In the genomic region with DNA sequence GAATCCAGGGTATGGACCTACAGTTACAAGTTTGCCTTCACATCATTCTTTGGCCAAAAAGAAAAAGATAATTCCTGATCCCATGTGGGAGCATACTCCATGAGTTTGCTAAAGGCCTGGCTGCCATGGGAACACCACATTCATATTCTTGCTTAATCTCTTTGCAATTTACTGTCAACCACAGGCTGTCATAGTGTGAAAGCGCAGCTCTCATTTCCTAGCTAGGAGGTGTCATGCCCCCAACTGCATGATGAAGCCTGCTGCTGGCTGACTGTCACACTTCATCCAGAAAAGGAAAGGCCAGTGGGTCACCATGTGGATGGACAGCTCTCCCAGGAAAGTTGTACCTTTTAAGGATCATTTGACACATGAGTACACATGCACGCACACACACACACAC, we compare ENCODE assay signal across 18 mouse cellular contexts. TPM values are rescaled to one million over a fixed set of nuclear protein-coding genes. Genes with fewer than 3 reads are reported as not detected.
A peak's percentile ranks its signal among the peaks of the same experiment; 100 is the strongest.
DNase-seq lines count a peak whose midpoint lies in the region; ATAC-seq and TF ChIP-seq lines count a peak whose summit lies in the region.
"Had no signal": no experiment of that assay in that cellular context is flagged by ENCODE, and none has a peak within 500 bp of the region (broad histone marks: within the 10 kb centered on the region; RNA-seq: fewer than 3 reads in every experiment).

No protein-coding gene starts in this region.

- peak; percentile 47; the same call in 1 of the 2 replicates for ATAC-seq in forebrain, embryonic 16.5 days
- no peak for ATAC-seq in heart, embryonic 14.5 days (ENCODE audit: insufficient number of reproducible peaks, insufficient read depth, low FRiP score, low read depth)
- ATAC-seq in lung, embryonic 15.5 days (ENCODE audit: borderline replicate concordance, extremely low read depth, low FRiP score, low TSS enrichment): peak; percentile 35; the same call in 1 of the 2 replicates
- ATAC-seq: forebrain, embryonic 15.5 days; inflammation-experienced regulatory T-cells, adult 6 months had no signal

- no peaks in the 10 kb centered on the region for H3K36me3 ChIP-seq in forebrain, embryonic 16.5 days (ENCODE audit: control insufficient read depth, insufficient read depth)
- H3K36me3 ChIP-seq in forebrain, embryonic 10.5 days (replicated peaks): no peaks in the 10 kb centered on the region
- no peaks in the 10 kb centered on the region for H3K36me3 ChIP-seq in heart, embryonic 14.5 days (ENCODE audit: control insufficient read depth, insufficient read depth, low read length)
- H3K36me3 ChIP-seq in heart, adult 2 months (ENCODE audit: control insufficient read depth, insufficient read depth, low read length): no peaks in the 10 kb centered on the region; the same call in 1 of the 2 replicates
- no peaks in the 10 kb centered on the region for H3K36me3 ChIP-seq in lung, embryonic 15.5 days
- H3K36me3 ChIP-seq: embryonic facial prominence, embryonic 10.5 days; forebrain, embryonic 15.5 days; kidney, embryonic 15.5 days; limb, embryonic 12.5 days had no signal

- intact Hi-C loops in heart, adult 2 months (cut with DNase I): no loop called here

- H3K27ac ChIP-seq in forebrain, embryonic 16.5 days (ENCODE audit: low read length): no peak overlapping the region
- no peak overlapping the region for H3K27ac ChIP-seq in forebrain, embryonic 10.5 days
- H3K27ac ChIP-seq in heart, embryonic 14.5 days (replicated peaks in 1 of 2; ENCODE audit: control insufficient read depth in 1 of 2, insufficient read depth in 1 of 2, low read depth in 2 of 2, low read length in 2 of 2): peak overlapping the region; percentile 88 to 89
- no peak overlapping the region for H3K27ac ChIP-seq in heart, adult 2 months
- H3K27ac ChIP-seq in lung, embryonic 15.5 days: peak overlapping the region; percentile 67
- H3K27ac ChIP-seq: embryonic facial prominence, embryonic 10.5 days; forebrain, embryonic 15.5 days; kidney, embryonic 15.5 days; limb, embryonic 12.5 days; liver, embryonic 14.5 days had no signal

- 86% methylated on average over 2 of the region's 2 CpGs for WGBS in forebrain, embryonic 16.5 days
- WGBS in forebrain, embryonic 10.5 days: 85% methylated on average over 2 of the region's 2 CpGs
- 57% methylated on average over 2 of the region's 2 CpGs for WGBS in heart, embryonic 14.5 days
- 82% methylated on average over 2 of the region's 2 CpGs for WGBS in heart, adult 2 months
- WGBS in lung, embryonic 15.5 days: 54% methylated on average over 2 of the region's 2 CpGs

- no peak for TF ChIP-seq CTCF in heart, adult 2 months (IDR thresholded peaks at IDR 0.05)

- H3K27me3 ChIP-seq in forebrain, embryonic 16.5 days (replicated peaks; ENCODE audit: control insufficient read depth, insufficient read depth, low read length): no peaks in the 10 kb centered on the region
- H3K27me3 ChIP-seq in forebrain, embryonic 10.5 days (ENCODE audit: poor library complexity, severe bottlenecking): no peaks in the 10 kb centered on the region
- H3K27me3 ChIP-seq in heart, embryonic 14.5 days (ENCODE audit: control insufficient read depth, insufficient read depth, low read length): no peaks in the 10 kb centered on the region
- no peaks in the 10 kb centered on the region for H3K27me3 ChIP-seq in heart, adult 2 months (ENCODE audit: control insufficient read depth, insufficient read depth, low read length)
- no peaks in the 10 kb centered on the region for H3K27me3 ChIP-seq in lung, embryonic 15.5 days
- H3K27me3 ChIP-seq: forebrain, embryonic 15.5 days; kidney, embryonic 15.5 days; limb, embryonic 12.5 days had no signal

- no peak overlapping the region for H3K4me3 ChIP-seq in forebrain, embryonic 16.5 days (replicated peaks; ENCODE audit: low read length)
- no peak overlapping the region for H3K4me3 ChIP-seq in forebrain, embryonic 10.5 days
- no peak overlapping the region for H3K4me3 ChIP-seq in heart, embryonic 14.5 days (ENCODE audit: control insufficient read depth in 1 of 2, insufficient read depth in 1 of 2, low read depth in 1 of 2, low read length in 2 of 2)
- no peak overlapping the region for H3K4me3 ChIP-seq in heart, adult 2 months
- H3K4me3 ChIP-seq in lung, embryonic 15.5 days: no peak overlapping the region
- H3K4me3 ChIP-seq: embryonic facial prominence, embryonic 10.5 days; forebrain, embryonic 15.5 days; kidney, embryonic 15.5 days; limb, embryonic 12.5 days; megakaryocyte, embryonic 14.5 days had no signal

- no peak overlapping the region for H3K4me2 ChIP-seq in forebrain, embryonic 16.5 days (ENCODE audit: low read length)
- no peak overlapping the region for H3K4me2 ChIP-seq in heart, embryonic 14.5 days (ENCODE audit: low read length)
- no peak overlapping the region for H3K4me2 ChIP-seq in lung, embryonic 15.5 days
- H3K4me2 ChIP-seq: forebrain, embryonic 15.5 days; kidney, embryonic 15.5 days; limb, embryonic 12.5 days had no signal

- no peaks in the 10 kb centered on the region for H3K4me1 ChIP-seq in forebrain, embryonic 16.5 days (replicated peaks; ENCODE audit: control insufficient read depth, insufficient read depth, low read length)
- H3K4me1 ChIP-seq in forebrain, embryonic 10.5 days: no peaks in the 10 kb centered on the region
- H3K4me1 ChIP-seq in heart, embryonic 14.5 days (ENCODE audit: control insufficient read depth in 2 of 2, insufficient read depth in 2 of 2, low read length in 2 of 2): peaks cover 30 to 43% of the 10 kb centered on the region in 2 experiments
- H3K4me1 ChIP-seq in heart, adult 2 months (ENCODE audit: control insufficient read depth, insufficient read depth, low read length): peaks cover 15% of the 10 kb centered on the region
- peaks cover 45% of the 10 kb centered on the region for H3K4me1 ChIP-seq in lung, embryonic 15.5 days
- H3K4me1 ChIP-seq: forebrain, embryonic 15.5 days; limb, embryonic 12.5 days had no signal

- no peak overlapping the region for H3K9ac ChIP-seq in forebrain, embryonic 16.5 days (replicated peaks; ENCODE audit: low read depth, low read length)
- no peak overlapping the region for H3K9ac ChIP-seq in heart, embryonic 14.5 days (ENCODE audit: low read length)
- H3K9ac ChIP-seq in heart, adult 2 months (ENCODE audit: low read depth, low read length): no peak overlapping the region
- H3K9ac ChIP-seq in lung, embryonic 15.5 days: no peak overlapping the region
- H3K9ac ChIP-seq: forebrain, embryonic 15.5 days; kidney, embryonic 15.5 days; limb, embryonic 12.5 days; liver, embryonic 14.5 days had no signal

- no peak for TF ChIP-seq EP300 in heart, adult 2 months (IDR thresholded peaks at IDR 0.05; ENCODE audit: insufficient read depth, low read depth, low read length)

- DNase-seq in forebrain, embryonic 10.5 days (ENCODE audit: extremely low spot score, low spot score): no peak
- no peak for DNase-seq in heart, adult 2 months
- no peak for DNase-seq in lung, postnatal 14 days
- DNase-seq in layer of hippocampus, adult 9-11 months: peak; percentile 43
- no peak for DNase-seq in adrenal gland, postnatal 14 days
- DNase-seq: adrenal gland, adult 2 months; cerebellum, adult 2 months; gastrocnemius, postnatal 10 days had no signal

- no peak for TF ChIP-seq POLR2A in heart, adult 2 months (IDR thresholded peaks at IDR 0.05; ENCODE audit: insufficient read depth, low read depth, low read length)

- H3K9me3 ChIP-seq in forebrain, embryonic 16.5 days (ENCODE audit: control insufficient read depth, low read length): no peaks in the 10 kb centered on the region
- H3K9me3 ChIP-seq in forebrain, embryonic 10.5 days: no peaks in the 10 kb centered on the region
- no peaks in the 10 kb centered on the region for H3K9me3 ChIP-seq in heart, embryonic 14.5 days (ENCODE audit: control insufficient read depth, low read length)
- H3K9me3 ChIP-seq in lung, embryonic 15.5 days: no peaks in the 10 kb centered on the region
- H3K9me3 ChIP-seq: embryonic facial prominence, embryonic 10.5 days; forebrain, embryonic 15.5 days; kidney, embryonic 15.5 days; limb, embryonic 12.5 days; megakaryocyte, embryonic 14.5 days had no signal

- no peaks in the 10 kb centered on the region for H3K79me2 ChIP-seq in heart, adult 2 months (replicated peaks; ENCODE audit: control insufficient read depth, insufficient read depth, low read length)

RNA-seq across cellular contexts. Expression of a gene that starts 53.9 kb away (rescaled TPM):
- polyA plus RNA-seq in forebrain, embryonic 16.5 days (2015; fragmentation: Nextera tagmentation; extraction: Ambion mirVana): 93.0 and 107 TPM in 2 replicates
- polyA plus RNA-seq in forebrain, embryonic 10.5 days (2016; fragmentation: Nextera tagmentation; extraction: Ambion mirVana): 89.8 and 94.0 TPM in 2 replicates
- polyA plus RNA-seq in heart, embryonic 14.5 days (2014; fragmentation: Nextera tagmentation; extraction: Ambion mirVana): 85.0 and 88.9 TPM in 2 replicates
- total RNA-seq in heart, adult 2 months (2021): 10 to 100 TPM; 40.1 to 40.5 TPM
- 16.5 and 32.3 TPM in 2 replicates for polyA plus RNA-seq in heart, adult 2 months (2012; rRNA removed)
- 123 and 126 TPM in 2 replicates for polyA plus RNA-seq in lung, embryonic 15.5 days (2015; fragmentation: Nextera tagmentation; extraction: Ambion mirVana)
- total RNA-seq in adrenal gland, postnatal 14 days (2021): 117 and 120 TPM in 2 replicates

Comparison
In these comparisons a context has a peak if more than half of its experiments do, and no peak if none do; other contexts are left out.
1. H3K27ac ChIP-seq: peak in heart, embryonic 14.5 days (2 of 2) and lung, embryonic 15.5 days (single experiment); none in forebrain, embryonic 16.5 days (single experiment), forebrain, embryonic 10.5 days (single experiment) and heart, adult 2 months (single experiment).